Mouse (Mus musculus): ENCODE results near the gene Proz.

DNA sequence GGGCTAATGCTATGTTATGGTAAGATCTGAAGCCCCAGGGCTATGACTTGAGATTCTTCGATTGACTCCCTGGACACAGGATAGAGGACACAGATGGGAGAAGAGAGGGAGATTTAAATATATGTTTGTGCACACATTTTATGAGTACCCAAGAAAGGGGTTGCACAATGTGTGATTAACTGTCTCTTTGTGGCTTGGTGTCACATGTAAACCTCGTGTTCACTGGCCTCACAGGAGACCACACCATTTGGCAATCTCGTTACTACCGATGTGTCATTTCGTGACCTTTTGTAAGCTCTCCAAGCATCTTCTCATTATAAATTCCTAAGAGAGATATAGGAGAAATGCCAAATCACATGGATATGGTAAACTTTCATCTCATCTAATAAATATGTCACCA is 33.1 kb upstream of the Proz start:
- no peak for TF ChIP-seq POLR2A (IDR thresholded peaks at IDR 0.05; ENCODE audit: control insufficient read depth in 1 of 2, insufficient read depth in 1 of 2, low read depth in 1 of 2, low read length in 2 of 2, poor library complexity in 1 of 2)
- TF ChIP-seq CTCF (IDR thresholded peaks at IDR 0.05 in 2 of 3, conservative IDR thresholded peaks at IDR 0.05 in 1 of 3; ENCODE audit: control insufficient read depth in 1 of 3, insufficient read depth in 1 of 3, low read depth in 2 of 3, low read length in 3 of 3, poor library complexity in 1 of 3, severe bottlenecking in 1 of 3): no peak
- TF ChIP-seq EP300 (IDR thresholded peaks at IDR 0.05; ENCODE audit: low read depth in 1 of 2, low read length in 2 of 2): no peak
- TF ChIP-seq MXI1 (IDR thresholded peaks at IDR 0.05; ENCODE audit: low read depth, low read length): no peak
- TF ChIP-seq SIN3A (IDR thresholded peaks at IDR 0.05; ENCODE audit: low read length): no peak
- no peak for TF ChIP-seq MAX (IDR thresholded peaks at IDR 0.05; ENCODE audit: low read length)
- no peak for TF ChIP-seq TBP (IDR thresholded peaks at IDR 0.05; ENCODE audit: low read depth, low read length)
- no peak for TF ChIP-seq MAZ (IDR thresholded peaks at IDR 0.05; ENCODE audit: low read depth, low read length)

Data from MEL (cell line).